Mouse (Mus musculus) midbrain, embryonic 10.5 days (tissue): ENCODE data around the gene Olfr169. TPM values are rescaled to one million over a fixed set of nuclear protein-coding genes. Genes with fewer than 3 reads are reported as not detected.
"Not testable (repeated sequence)": the region's sequence is repeated elsewhere in the genome, so short reads cannot be mapped to it uniquely, and the experiment has no call there.

Experiments used
- DNase-seq: peaks from one replicate; pipeline ENCODE4 v3.0.0-alpha.2; 2017; ENCODE audit warnings: low spot score
- H3K27ac ChIP-seq: fragments of 300-500 bp; sonication (generic); replicated peaks from 2 replicates; pipeline ENCODE4 v1.5.1; 2016; ENCODE audit warnings: mild to moderate bottlenecking
- H3K27me3 ChIP-seq: fragments of 300-500 bp; sonication (generic); 2 replicates; pipeline ENCODE4 v1.6.1; 2016; ENCODE audit warnings: low read depth, mild to moderate bottlenecking; ENCODE audit not compliant: poor library complexity, severe bottlenecking
- H3K36me3 ChIP-seq: fragments of 300-500 bp; sonication (generic); 2 replicates; pipeline ENCODE4 v1.6.1; 2016; ENCODE audit warnings: mild to moderate bottlenecking, moderate library complexity
- H3K4me1 ChIP-seq: fragments of 300-500 bp; sonication (generic); 2 replicates; pipeline ENCODE4 v1.6.1; 2016
- H3K4me3 ChIP-seq: fragments of 300-500 bp; sonication (generic); 2 replicates; pipeline ENCODE4 v1.5.1; 2016; ENCODE audit warnings: mild to moderate bottlenecking, moderate library complexity
- H3K9me3 ChIP-seq: fragments of 300-500 bp; sonication (generic); replicated peaks from 2 replicates; pipeline ENCODE4 v1.6.1; 2016; ENCODE audit warnings: mild to moderate bottlenecking
- WGBS: fragments of 180-500 bp; shearing (Covaris S2); methylation state at CpG from one replicate; pipeline ENCODE4 v1.1.7; 2016; 5-methylcytosine and 5-hydroxymethylcytosine counted together
- polyA plus RNA-seq: library from polyadenylated mRNA; unstranded; fragments of >200 nt; fragmentation: Nextera tagmentation; extraction: Ambion mirVana; gene quantifications from 2 replicates; pipeline ENCODE4 v1.2.1, GENCODE M21; 2016

Olfr169 gene
- not detected in 2 replicates for polyA plus RNA-seq

DNA sequence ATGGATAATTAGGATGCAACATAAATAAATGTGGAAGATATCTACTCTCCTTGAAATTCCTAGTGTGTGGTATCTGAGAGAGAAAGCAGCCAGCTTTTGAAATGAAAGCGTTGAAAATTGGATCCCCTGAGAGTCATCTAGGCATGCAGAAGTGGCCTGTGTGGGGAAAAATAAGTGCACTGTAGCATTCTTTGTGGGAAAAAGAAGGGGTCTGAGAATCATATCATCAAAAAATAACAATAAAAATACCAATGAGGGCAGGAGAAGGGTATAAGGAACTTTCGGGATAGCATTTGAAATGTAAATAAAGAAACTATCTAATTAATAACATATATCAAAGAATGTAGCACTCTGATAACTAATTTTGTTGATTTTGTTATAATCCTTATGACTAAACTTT is at the start of gene Olfr169:
Olfr169 (minus strand) TSS at position 101 of the 400 bp plus-strand sequence.
- 93% methylated on average over 2 of the region's 2 CpGs for WGBS
- not testable (repeated sequence) for H3K36me3 ChIP-seq

DNA sequence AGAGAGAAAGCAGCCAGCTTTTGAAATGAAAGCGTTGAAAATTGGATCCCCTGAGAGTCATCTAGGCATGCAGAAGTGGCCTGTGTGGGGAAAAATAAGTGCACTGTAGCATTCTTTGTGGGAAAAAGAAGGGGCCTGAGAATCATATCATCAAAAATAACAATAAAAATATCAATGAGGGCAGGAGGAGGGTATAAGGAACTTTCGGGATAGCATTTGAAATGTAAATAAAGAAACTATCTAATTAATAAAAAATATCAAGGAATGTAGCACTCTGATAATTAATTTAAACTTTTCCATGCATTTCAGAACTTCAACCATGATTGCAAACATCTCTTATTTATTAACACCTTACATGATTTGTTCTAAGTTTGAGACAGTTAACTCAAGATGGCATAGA is 40.2 kb upstream of the Olfr169 start, which contains the start of gene Olfr170:
Olfr170 (minus strand) TSS at position 101 of the 400 bp plus-strand sequence.
- 87% methylated on average over 2 of the region's 2 CpGs for whole genome bisulfite sequencing

More for the DNA sequence above, at the start of gene Olfr169:
- H3K27ac ChIP-seq, H3K9me3 ChIP-seq, H3K4me1 ChIP-seq, H3K4me3 ChIP-seq, H3K27me3 ChIP-seq, DNase-seq: not testable (repeated sequence)

DNA sequence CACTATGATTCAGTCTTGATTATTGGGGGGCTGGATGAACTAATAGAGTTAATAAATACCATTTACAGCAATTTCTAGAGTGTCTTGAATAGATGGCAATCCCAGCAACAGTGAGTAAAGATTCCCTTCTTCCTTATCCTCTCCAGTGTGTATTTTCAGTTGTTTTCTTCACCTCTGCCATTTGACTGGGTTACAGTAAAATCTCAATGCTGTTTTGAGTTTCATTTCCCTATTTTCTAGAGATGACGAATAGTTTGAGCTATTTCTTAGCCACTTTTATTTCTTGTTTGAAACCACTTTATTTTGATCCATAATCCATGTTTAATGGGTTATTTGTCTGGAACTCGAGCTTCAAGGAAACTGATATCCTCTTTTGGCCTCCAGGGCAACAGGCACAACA is 31.6 kb upstream of the Olfr169 start:
- DNase-seq, result no peak
- WGBS, result 71% methylated on average over 2 of the region's 2 CpGs
- Histone ChIP-seq H3K4me1 (no peaks in the 10 kb centered on the region), H3K27ac (no peak overlapping the region), H3K9me3 (peaks cover 10% of the 10 kb centered on the region; the same call in 1 of the 2 replicates), H3K27me3 (no peaks in the 10 kb centered on the region), H3K4me3 (no peak overlapping the region), H3K36me3 (no peaks in the 10 kb centered on the region)

More for the DNA sequence above, 40.2 kb upstream of the Olfr169 start, which contains the start of gene Olfr170:
- H3K36me3 ChIP-seq, H3K4me1 ChIP-seq, DNase-seq, H3K4me3 ChIP-seq, H3K27ac ChIP-seq, H3K9me3 ChIP-seq, H3K27me3 ChIP-seq: not testable (repeated sequence)

DNA sequence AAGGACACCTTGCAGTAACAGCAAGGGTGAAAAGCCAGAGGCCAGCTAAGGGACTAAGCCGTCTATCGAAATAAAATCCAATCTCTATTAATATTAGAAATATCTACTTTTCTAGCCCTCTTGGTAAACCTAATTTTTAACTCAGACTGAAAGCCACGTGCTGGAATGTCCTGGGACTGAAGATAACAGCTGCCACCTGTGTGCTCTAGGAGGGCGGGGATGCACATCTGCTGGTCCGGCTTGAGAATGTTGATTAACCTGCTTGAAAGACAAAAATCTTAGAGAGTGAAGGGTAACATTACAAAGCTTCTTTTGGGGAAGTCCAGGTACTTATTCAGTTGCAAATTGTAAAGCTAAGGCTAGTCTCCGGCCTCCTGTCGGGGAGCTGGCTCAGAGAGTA is 18.2 kb downstream of the Olfr169 start:
- H3K4me1 ChIP-seq, result not testable (repeated sequence)

DNA sequence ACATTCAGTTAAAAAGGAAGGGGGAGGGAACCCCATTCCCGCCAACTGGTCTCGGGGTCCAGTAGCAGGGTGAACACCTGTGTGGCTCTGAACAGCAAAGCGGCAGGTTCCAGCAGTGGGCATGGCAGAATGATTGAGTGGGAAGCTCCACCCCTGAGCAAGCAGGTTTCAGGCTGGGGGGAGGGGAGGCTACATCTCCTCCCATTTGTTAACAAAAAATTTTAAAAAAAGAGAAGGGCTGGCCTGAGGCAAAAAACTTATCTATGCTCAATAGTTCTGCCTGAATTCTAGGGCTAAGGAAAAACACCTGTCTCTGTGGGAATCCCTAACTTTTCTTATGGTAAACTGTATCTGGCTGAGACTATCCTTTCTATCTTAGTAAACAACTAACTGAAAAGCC is 19.4 kb downstream of the Olfr169 start:
- not testable (repeated sequence) for H3K27me3 ChIP-seq, DNase-seq, H3K27ac ChIP-seq, H3K4me1 ChIP-seq, H3K4me3 ChIP-seq, H3K36me3 ChIP-seq
- WGBS, result 92% methylated on average over 3 of the region's 3 CpGs
- peaks cover 17% of the 10 kb centered on the region for H3K9me3 ChIP-seq

More for the DNA sequence above, 18.2 kb downstream of the Olfr169 start:
- peaks cover 17% of the 10 kb centered on the region for H3K9me3 ChIP-seq
- not testable (repeated sequence) for H3K27ac ChIP-seq, H3K27me3 ChIP-seq, H3K4me3 ChIP-seq, H3K36me3 ChIP-seq, DNase-seq
- WGBS, result 86% methylated on average over 7 of the region's 7 CpGs

DNA sequence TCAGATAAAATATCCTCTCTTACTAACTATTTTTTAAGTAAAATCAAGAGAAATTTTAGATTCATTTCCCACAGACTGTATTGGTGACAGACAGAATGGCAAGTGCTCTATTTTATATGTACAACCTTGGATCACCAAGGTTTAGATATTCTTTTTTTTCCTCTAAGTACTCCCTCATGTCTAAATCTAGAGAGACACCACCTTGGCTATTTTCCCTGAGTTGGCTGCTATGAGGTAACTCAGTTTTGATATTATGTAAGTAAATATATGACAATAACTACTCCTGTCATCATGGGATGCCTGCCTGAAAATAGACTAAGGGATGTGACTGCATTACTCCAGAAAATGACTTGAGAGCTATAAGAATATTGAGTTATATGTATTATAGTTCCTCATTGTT is 36.2 kb downstream of the Olfr169 start, which contains the start of gene Olfr168:
Olfr168 (minus strand) TSS at position 101 of the 400 bp plus-strand sequence.
- H3K27me3 ChIP-seq, result no peaks in the 10 kb centered on the region

DNA sequence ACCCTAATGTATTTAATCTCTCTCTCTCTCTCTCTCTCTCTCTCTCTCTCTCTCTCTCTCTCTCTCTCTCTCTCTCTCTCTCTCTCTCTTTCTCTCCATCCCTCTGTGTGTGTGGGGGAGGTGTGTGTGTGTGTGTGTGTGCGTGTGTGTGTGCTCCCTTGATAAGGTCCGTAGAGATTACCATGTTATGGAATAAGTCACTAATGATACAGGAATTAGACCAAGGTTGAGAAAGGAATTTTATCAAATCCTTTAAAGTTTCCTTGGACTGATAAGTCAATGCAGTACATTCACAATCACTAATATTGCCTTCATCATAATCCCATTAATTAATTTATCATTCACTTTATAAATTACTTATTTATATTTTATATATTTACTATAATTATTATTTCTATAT is 49.4 kb downstream of the Olfr169 start, which contains the start of gene Olfr167:
Olfr167 (minus strand) TSS at position 101 of the 400 bp plus-strand sequence.
- H3K9me3 ChIP-seq, result no peaks in the 10 kb centered on the region; the same call in 1 of the 2 replicates
- no peak for DNase-seq
- no peaks in the 10 kb centered on the region for H3K4me1 ChIP-seq
- H3K36me3 ChIP-seq, result no peaks in the 10 kb centered on the region
- no peak within 1 kb of the TSS for H3K4me3 ChIP-seq
- H3K27me3 ChIP-seq, result no peaks in the 10 kb centered on the region
- 93% methylated on average over 2 of the region's 2 CpGs for WGBS
- no peak within 1 kb of the TSS for H3K27ac ChIP-seq

More for the DNA sequence above, 36.2 kb downstream of the Olfr169 start, which contains the start of gene Olfr168:
- Histone ChIP-seq H3K4me3 (no peak within 1 kb of the TSS), H3K4me1 (no peaks in the 10 kb centered on the region), H3K36me3 (no peaks in the 10 kb centered on the region), H3K9me3 (peaks cover 5% of the 10 kb centered on the region; the same call in 1 of the 2 replicates), H3K27ac (no peak within 1 kb of the TSS)
- no peak for DNase-seq

Other genes starting within 250 kb of the Olfr169 start
- not detected in 2 replicates for gene Olfr165, start 148.7 kb downstream of the Olfr169 start, polyA plus RNA-seq
- gene Olfr166, start 88.1 kb downstream of the Olfr169 start, polyA plus RNA-seq, result not detected in 2 replicates
- gene Olfr167, start 49.5 kb downstream of the Olfr169 start, polyA plus RNA-seq, result not detected in 2 replicates
- gene Olfr168, start 36.3 kb downstream of the Olfr169 start, polyA plus RNA-seq, result not detected in 2 replicates
- not detected in 2 replicates for gene Olfr170, start 40.1 kb upstream of the Olfr169 start, polyA plus RNA-seq
- gene Olfr171, start 58.1 kb upstream of the Olfr169 start, polyA plus RNA-seq, result not detected in 2 replicates
- gene Lamp3, start 134.6 kb upstream of the Olfr169 start, polyA plus RNA-seq, result 0.04 TPM in 1 of 2 replicates, not detected in the other
- gene B3gnt5, start 188.4 kb upstream of the Olfr169 start, polyA plus RNA-seq, result 43.2 and 43.4 TPM in 2 replicates